ENCODE assay signal across 8 mouse cellular contexts in the genomic region with DNA sequence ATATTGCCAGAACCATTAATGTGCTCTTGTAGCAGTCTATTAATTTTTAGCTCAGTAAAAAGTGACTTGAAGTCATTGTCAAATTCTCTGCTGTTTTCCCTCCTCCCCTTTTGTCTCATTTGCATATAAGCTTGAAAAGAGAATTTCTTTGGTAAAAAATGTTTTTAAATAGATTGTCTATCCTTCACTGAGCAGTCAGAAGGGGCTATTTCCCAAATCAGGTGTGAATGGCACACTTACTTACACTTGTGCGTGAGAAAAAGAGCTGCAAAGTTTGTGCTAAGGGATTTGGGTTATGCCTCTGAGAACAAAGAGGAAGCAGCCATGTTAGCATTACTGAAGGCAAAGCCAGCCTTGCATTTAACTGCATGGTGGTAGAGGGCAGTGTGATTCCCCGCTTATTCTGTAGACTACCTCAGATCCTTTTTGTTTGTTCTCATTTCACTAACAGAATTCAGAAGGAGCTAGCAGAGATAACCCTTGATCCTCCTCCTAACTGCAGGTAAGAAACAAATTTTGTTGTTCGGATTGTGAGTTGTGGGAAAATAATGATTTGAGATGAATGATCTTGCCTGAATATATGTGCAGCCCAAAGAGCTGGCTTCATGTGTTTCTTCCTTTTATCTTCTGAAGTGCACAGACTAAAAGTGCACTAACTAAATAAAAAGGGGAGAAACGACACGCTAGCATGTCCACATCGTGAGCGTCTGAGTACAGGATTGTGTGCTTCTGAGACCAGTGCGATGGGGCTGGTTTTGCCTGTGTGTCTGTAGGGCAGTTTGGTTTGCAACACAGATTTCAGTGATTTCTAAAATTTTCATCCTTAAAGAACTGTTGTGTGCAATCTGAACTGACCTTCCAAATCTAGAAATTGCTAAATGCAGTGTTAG. TPM values are rescaled to one million over a fixed set of nuclear protein-coding genes. Genes with fewer than 3 reads are reported as not detected.
A peak's percentile ranks its signal among the peaks of the same experiment; 100 is the strongest.
DNase-seq lines count a peak whose midpoint lies in the region; ATAC-seq lines count a peak whose summit lies in the region.

No protein-coding gene starts in this region.

- no peak for ATAC-seq in heart, embryonic 15.5 days (replicated peaks; ENCODE audit: insufficient number of reproducible peaks, insufficient read depth, low FRiP score, low read depth)
- no peak for ATAC-seq in limb, embryonic 11.5 days (ENCODE audit: insufficient number of reproducible peaks, low FRiP score, low TSS enrichment, low read depth)
- peak; percentile 32; the same call in 1 of the 2 replicates for ATAC-seq in midbrain, embryonic 15.5 days (replicated peaks)
- ATAC-seq in inflammation-experienced regulatory T-cells, adult 6 months = no peak

- peak overlapping the region; percentile 87 for H3K4me3 ChIP-seq in heart, embryonic 15.5 days
- peak overlapping the region; percentile 21 for H3K4me3 ChIP-seq in limb, embryonic 11.5 days (ENCODE audit: low read depth, low read length)
- H3K4me3 ChIP-seq in midbrain, embryonic 15.5 days = peak overlapping the region; percentile 87

- no peaks in the 10 kb centered on the region for H3K9me3 ChIP-seq in heart, embryonic 15.5 days (replicated peaks)
- H3K9me3 ChIP-seq in limb, embryonic 11.5 days (ENCODE audit: control insufficient read depth, low read length) = no peaks in the 10 kb centered on the region
- H3K9me3 ChIP-seq in midbrain, embryonic 15.5 days = no peaks in the 10 kb centered on the region

- H3K4me2 ChIP-seq in heart, embryonic 15.5 days = peak overlapping the region; percentile 78
- peak overlapping the region; percentile 60 for H3K4me2 ChIP-seq in limb, embryonic 11.5 days (ENCODE audit: low read depth, severe bottlenecking)
- peak overlapping the region; percentile 72 for H3K4me2 ChIP-seq in midbrain, embryonic 15.5 days

- DNase-seq in right cerebral cortex, adult 18-20 months = peak; percentile 17
- no peak for DNase-seq in right cerebral cortex, postnatal 36 days (ENCODE audit: low spot score in 2 of 2)
- peak; percentile 69 for DNase-seq in embryo, embryonic 10 days (ENCODE audit: low spot score)
- DNase-seq in limb, embryonic 11.5 days (ENCODE audit: low spot score) = peak; percentile 43
- DNase-seq in thymus, postnatal 25 days = peak; percentile 52

- H3K4me1 ChIP-seq in heart, embryonic 15.5 days (replicated peaks) = peaks cover 45% of the 10 kb centered on the region
- peaks cover 6% of the 10 kb centered on the region for H3K4me1 ChIP-seq in limb, embryonic 11.5 days (ENCODE audit: control insufficient read depth, insufficient read depth, low read length)
- H3K4me1 ChIP-seq in midbrain, embryonic 15.5 days = peaks cover 48% of the 10 kb centered on the region

- peak overlapping the region; percentile 82 for H3K27ac ChIP-seq in heart, embryonic 15.5 days
- H3K27ac ChIP-seq in limb, embryonic 11.5 days (replicated peaks; ENCODE audit: low read depth, low read length) = 0 out of 2 replicates have a peak overlapping the region, but pooled peaks have one; percentile 61
- H3K27ac ChIP-seq in midbrain, embryonic 15.5 days = peak overlapping the region; percentile 71

- H3K27me3 ChIP-seq in heart, embryonic 15.5 days = no peaks in the 10 kb centered on the region
- H3K27me3 ChIP-seq in limb, embryonic 11.5 days (ENCODE audit: control insufficient read depth, insufficient read depth, low read length) = no peaks in the 10 kb centered on the region
- no peaks in the 10 kb centered on the region for H3K27me3 ChIP-seq in midbrain, embryonic 15.5 days (replicated peaks)

- H3K9ac ChIP-seq in heart, embryonic 15.5 days = peak overlapping the region; percentile 98
- H3K9ac ChIP-seq in limb, embryonic 11.5 days (ENCODE audit: low read length) = peak overlapping the region; percentile 48
- peak overlapping the region; percentile 55 for H3K9ac ChIP-seq in midbrain, embryonic 15.5 days

- WGBS in heart, embryonic 15.5 days = 30% methylated on average over 8 of the region's 8 CpGs
- WGBS in limb, embryonic 11.5 days = 40% methylated on average over 8 of the region's 8 CpGs
- 7% methylated on average over 8 of the region's 8 CpGs for WGBS in midbrain, embryonic 15.5 days

- no peaks in the 10 kb centered on the region for H3K36me3 ChIP-seq in heart, embryonic 15.5 days
- peaks cover 4% of the 10 kb centered on the region; the same call in 1 of the 2 replicates for H3K36me3 ChIP-seq in limb, embryonic 11.5 days (ENCODE audit: control insufficient read depth, insufficient read depth, low read length)
- no peaks in the 10 kb centered on the region for H3K36me3 ChIP-seq in midbrain, embryonic 15.5 days (replicated peaks)

RNA-seq across cellular contexts. Expression of a gene that starts 4.3 kb away (rescaled TPM):
- 111 and 112 TPM in 2 replicates for polyA plus RNA-seq in heart, embryonic 15.5 days (2015; fragmentation: Nextera tagmentation; extraction: Ambion mirVana)
- polyA plus RNA-seq in limb, embryonic 11.5 days (2014; fragmentation: Nextera tagmentation; extraction: Ambion mirVana) = 263 and 271 TPM in 2 replicates
- polyA plus RNA-seq in midbrain, embryonic 15.5 days (2015; fragmentation: Nextera tagmentation; extraction: Ambion mirVana) = 268 and 294 TPM in 2 replicates
- 10 to 100 TPM; 10.6 to 13.6 (median 12.0) TPM for polyA plus RNA-seq in inflammation-experienced regulatory T-cells, adult 6 months (2017; shearing (Covaris generic))

Comparison
In these comparisons a context has a peak if more than half of its experiments do, and no peak if none do; other contexts are left out.
1. DNase-seq: peak in right cerebral cortex, adult 18-20 months (single experiment), embryo, embryonic 10 days (single experiment), limb, embryonic 11.5 days (single experiment) and thymus, postnatal 25 days (single experiment); none in right cerebral cortex, postnatal 36 days (0 of 2).
2. H3K4me3 ChIP-seq: peak in every context shown above with its lines; median percentile 87 in heart, embryonic 15.5 days; 87 in midbrain, embryonic 15.5 days; 21 in limb, embryonic 11.5 days.
3. H3K9ac ChIP-seq: peak in every context shown above with its lines; median percentile 98 in heart, embryonic 15.5 days; 55 in midbrain, embryonic 15.5 days; 48 in limb, embryonic 11.5 days.
4. Peak in every context shown above with its lines, with median percentiles within 50 percentile points of each other: H3K27ac ChIP-seq and H3K4me2 ChIP-seq.